Mouse (Mus musculus): ENCODE data around the gene Hist1h3g.
"Not testable (repeated sequence)": the region's sequence is repeated elsewhere in the genome, so short reads cannot be mapped to it uniquely, and the experiment has no call there.

DNA sequence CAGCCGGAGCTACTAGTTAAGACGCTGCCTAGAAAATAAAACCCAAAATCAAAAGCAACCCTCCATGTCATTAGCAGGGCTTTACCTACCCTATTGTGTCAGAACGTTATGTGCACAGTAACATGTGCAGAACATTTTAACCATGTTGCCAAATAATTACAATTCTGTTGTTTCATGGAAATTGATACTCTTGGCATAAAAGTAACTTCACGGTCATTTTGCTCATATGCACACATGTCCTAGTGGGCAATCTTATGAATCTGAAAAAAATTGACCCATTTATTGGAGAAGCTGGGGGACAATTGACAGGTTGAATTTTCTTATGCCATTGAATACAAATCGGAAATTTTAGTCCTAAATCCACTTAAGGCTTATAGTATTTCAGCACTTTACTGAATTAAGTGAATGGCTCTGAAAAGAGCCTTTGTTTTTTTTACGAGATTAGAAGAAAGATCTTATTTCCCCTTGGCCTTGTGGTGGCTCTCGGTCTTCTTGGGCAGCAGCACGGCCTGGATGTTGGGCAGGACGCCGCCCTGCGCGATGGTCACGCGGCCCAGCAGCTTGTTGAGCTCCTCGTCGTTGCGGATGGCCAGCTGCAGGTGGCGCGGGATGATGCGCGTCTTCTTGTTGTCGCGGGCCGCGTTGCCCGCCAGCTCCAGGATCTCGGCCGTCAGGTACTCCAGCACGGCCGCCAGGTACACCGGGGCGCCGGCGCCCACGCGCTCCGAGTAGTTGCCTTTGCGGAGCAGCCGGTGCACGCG is 35.2 kb downstream of the Hist1h3g start:
- not testable (repeated sequence) for TF ChIP-seq CTCF (IDR thresholded peaks at IDR 0.05; ENCODE audit: control insufficient read depth, insufficient read depth, insufficient read length); CEBPB (IDR thresholded peaks at IDR 0.05; ENCODE audit: low read depth); MAX (IDR thresholded peaks at IDR 0.05); MYOD1 (IDR thresholded peaks at IDR 0.05; ENCODE audit: control insufficient read depth, insufficient read length, low read depth); MYOG (IDR thresholded peaks at IDR 0.05; ENCODE audit: control insufficient read depth, extremely low read depth, insufficient read length); USF1 (IDR thresholded peaks at IDR 0.05; ENCODE audit: low read depth); FOSL1 (IDR thresholded peaks at IDR 0.05; ENCODE audit: insufficient read depth, low read length, poor library complexity, severe bottlenecking)

All from C2C12 (cell line).